Mouse (Mus musculus): Measurements from ENCODE around the gene Ppm1l. TPM values are rescaled to one million over a fixed set of nuclear protein-coding genes. Genes with fewer than 3 reads are reported as not detected.

Gene Ppm1l
- polyA plus RNA-seq, 1 experiment from 2014 or later, result 23.8 TPM

- Histone ChIP-seq H3K27me3 (no peaks in the 10 kb centered on the region), H3K9ac (replicated peaks) (no peak overlapping the region), H3K4me2 (replicated peaks) (no peak overlapping the region), H3K36me3 (no peaks in the 10 kb centered on the region), H3K27ac (no peak overlapping the region), H3K4me3 (replicated peaks) (no peak overlapping the region), H3K4me1 (replicated peaks) (peaks cover 8% of the 10 kb centered on the region), H3K9me3 (no peaks in the 10 kb centered on the region)
- WGBS, result 72% methylated on average over 13 of the region's 13 CpGs
- ATAC-seq, result 0 out of 2 replicates have a peak, but pooled peaks have one; percentile 28
These were observed 199.2 kb downstream of the Ppm1l start for GRCm38 (mm10) chr3:69515730-69516350.

- 88% methylated on average over 9 of the region's 9 CpGs for WGBS
- Histone ChIP-seq H3K9me3 (no peaks in the 10 kb centered on the region; the same call in 1 of the 2 replicates), H3K4me2 (replicated peaks) (no peak overlapping the region), H3K4me3 (replicated peaks) (no peak overlapping the region), H3K36me3 (no peaks in the 10 kb centered on the region), H3K27ac (no peak overlapping the region), H3K27me3 (no peaks in the 10 kb centered on the region), H3K9ac (replicated peaks) (no peak overlapping the region), H3K4me1 (replicated peaks) (peaks cover 8% of the 10 kb centered on the region)
- ATAC-seq, result no peak
These were observed 202.5 kb downstream of the Ppm1l start for GRCm38 (mm10) chr3:69519188-69519587.

- ATAC-seq, result 0 out of 2 replicates have a peak, but pooled peaks have one; percentile 38
- H3K4me1 ChIP-seq (replicated peaks), result peaks cover 8% of the 10 kb centered on the region
- WGBS, result 78% methylated on average over 21 of the region's 21 CpGs
- no peak overlapping the region for H3K4me2 ChIP-seq (replicated peaks)
- H3K27me3 ChIP-seq, result no peaks in the 10 kb centered on the region
- peak overlapping the region; percentile 20 for H3K27ac ChIP-seq
- no peaks in the 10 kb centered on the region for H3K36me3 ChIP-seq
- no peaks in the 10 kb centered on the region; the same call in 1 of the 2 replicates for H3K9me3 ChIP-seq
- no peak overlapping the region for H3K4me3 ChIP-seq (replicated peaks)
- no peak overlapping the region for H3K9ac ChIP-seq (replicated peaks)
These were observed 203.3 kb downstream of the Ppm1l start for GRCm38 (mm10) chr3:69519789-69520558.

- Histone ChIP-seq H3K27me3 (no peaks in the 10 kb centered on the region), H3K4me2 (replicated peaks) (no peak overlapping the region), H3K27ac (no peak overlapping the region), H3K9me3 (no peaks in the 10 kb centered on the region; the same call in 1 of the 2 replicates), H3K9ac (replicated peaks) (no peak overlapping the region), H3K36me3 (no peaks in the 10 kb centered on the region), H3K4me1 (replicated peaks) (peaks cover 8% of the 10 kb centered on the region), H3K4me3 (replicated peaks) (no peak overlapping the region)
- WGBS, result 83% methylated on average over 3 of the region's 3 CpGs
- no peak for ATAC-seq
These were observed 205.6 kb downstream of the Ppm1l start for GRCm38 (mm10) chr3:69522270-69522669.

GRCm38 (mm10) chr3:69524356-69525071 is 207.9 kb downstream of the Ppm1l start:
- Histone ChIP-seq H3K4me2 (replicated peaks) (no peak overlapping the region), H3K9ac (replicated peaks) (no peak overlapping the region), H3K27ac (no peak overlapping the region), H3K27me3 (no peaks in the 10 kb centered on the region), H3K4me1 (replicated peaks) (peaks cover 8% of the 10 kb centered on the region), H3K9me3 (no peaks in the 10 kb centered on the region; the same call in 1 of the 2 replicates), H3K36me3 (no peaks in the 10 kb centered on the region), H3K4me3 (replicated peaks) (no peak overlapping the region)
- WGBS, result 89% methylated on average over 8 of the region's 8 CpGs
- no peak for ATAC-seq

GRCm38 (mm10) chr3:69525072-69525529 is 208.4 kb downstream of the Ppm1l start:
- no peaks in the 10 kb centered on the region for H3K36me3 ChIP-seq
- H3K4me2 ChIP-seq (replicated peaks), result no peak overlapping the region
- no peak overlapping the region for H3K9ac ChIP-seq (replicated peaks)
- no peaks in the 10 kb centered on the region for H3K27me3 ChIP-seq
- no peaks in the 10 kb centered on the region; the same call in 1 of the 2 replicates for H3K9me3 ChIP-seq
- no peak for ATAC-seq
- peaks cover 4% of the 10 kb centered on the region for H3K4me1 ChIP-seq (replicated peaks)
- H3K27ac ChIP-seq, result no peak overlapping the region
- WGBS, result 81% methylated on average over 8 of the region's 8 CpGs
- H3K4me3 ChIP-seq (replicated peaks), result no peak overlapping the region

- no peak overlapping the region for H3K9ac ChIP-seq (replicated peaks)
- 96% methylated on average over 1 of the region's 1 CpGs for WGBS
- 0 out of 2 replicates have a peak, but pooled peaks cover 4% of the 10 kb centered on the region for H3K27me3 ChIP-seq
- H3K4me2 ChIP-seq (replicated peaks), result no peak overlapping the region
- no peak overlapping the region for H3K27ac ChIP-seq
- ATAC-seq, result no peak
- no peak overlapping the region for H3K4me3 ChIP-seq (replicated peaks)
- no peaks in the 10 kb centered on the region; the same call in 1 of the 2 replicates for H3K9me3 ChIP-seq
- no peaks in the 10 kb centered on the region for H3K36me3 ChIP-seq
- H3K4me1 ChIP-seq (replicated peaks), result peaks cover 6% of the 10 kb centered on the region; the same call in 1 of the 2 replicates
These were observed 210.7 kb downstream of the Ppm1l start for GRCm38 (mm10) chr3:69527384-69527783.

GRCm38 (mm10) chr3:69529576-69529975 is 212.9 kb downstream of the Ppm1l start:
- Histone ChIP-seq H3K9me3 (no peaks in the 10 kb centered on the region), H3K4me3 (replicated peaks) (no peak overlapping the region), H3K9ac (replicated peaks) (no peak overlapping the region), H3K4me2 (replicated peaks) (no peak overlapping the region), H3K27ac (no peak overlapping the region), H3K4me1 (replicated peaks) (peaks cover 10% of the 10 kb centered on the region; the same call in 1 of the 2 replicates), H3K36me3 (no peaks in the 10 kb centered on the region), H3K27me3 (peaks cover 22% of the 10 kb centered on the region)
- ATAC-seq, result no peak
- 88% methylated on average over 7 of the region's 7 CpGs for WGBS

- Histone ChIP-seq H3K4me3 (replicated peaks) (no peak overlapping the region), H3K36me3 (no peaks in the 10 kb centered on the region), H3K9ac (replicated peaks) (no peak overlapping the region), H3K27me3 (peaks cover 24% of the 10 kb centered on the region), H3K4me2 (replicated peaks) (no peak overlapping the region), H3K4me1 (replicated peaks) (peaks cover 29% of the 10 kb centered on the region), H3K9me3 (no peaks in the 10 kb centered on the region), H3K27ac (no peak overlapping the region)
- 76% methylated on average over 9 of the region's 9 CpGs for WGBS
- no peak for ATAC-seq
These were observed 214.8 kb downstream of the Ppm1l start for GRCm38 (mm10) chr3:69531511-69531910.

- no peak overlapping the region for H3K27ac ChIP-seq
- H3K4me1 ChIP-seq (replicated peaks), result peaks cover 40% of the 10 kb centered on the region
- H3K9ac ChIP-seq (replicated peaks), result no peak overlapping the region
- 53% methylated on average over 4 of the region's 4 CpGs for WGBS
- no peak overlapping the region for H3K4me3 ChIP-seq (replicated peaks)
- no peaks in the 10 kb centered on the region for H3K9me3 ChIP-seq
- no peaks in the 10 kb centered on the region for H3K36me3 ChIP-seq
- H3K4me2 ChIP-seq (replicated peaks), result no peak overlapping the region
- no peak for ATAC-seq
- peaks cover 31% of the 10 kb centered on the region for H3K27me3 ChIP-seq
These were observed 216.0 kb downstream of the Ppm1l start for GRCm38 (mm10) chr3:69532687-69533086.

- Histone ChIP-seq H3K9me3 (no peaks in the 10 kb centered on the region), H3K27me3 (peaks cover 41% of the 10 kb centered on the region), H3K36me3 (no peaks in the 10 kb centered on the region), H3K4me2 (replicated peaks) (peak overlapping the region; percentile 15; the same call in 1 of the 2 replicates), H3K9ac (replicated peaks) (no peak overlapping the region), H3K4me3 (replicated peaks) (no peak overlapping the region), H3K27ac (peak overlapping the region; percentile 67; the same call in 1 of the 2 replicates), H3K4me1 (replicated peaks) (peaks cover 51% of the 10 kb centered on the region)
- ATAC-seq, result peak; percentile 84
- 29% methylated on average over 10 of the region's 10 CpGs for WGBS
These were observed 218.8 kb downstream of the Ppm1l start for GRCm38 (mm10) chr3:69535486-69535885.

Measured in midbrain, embryonic 13.5 days (tissue).